Mouse (Mus musculus) frontal cortex, postnatal 10 days (tissue): ENCODE measurements around the gene Tspo2.
"Not testable (repeated sequence)": the region's sequence is repeated elsewhere in the genome, so short reads cannot be mapped to it uniquely, and the experiment has no call there.

Experiments used
- DNase-seq, 2 experiments: peaks; one replicate each; pipeline ENCODE4 v3.0.0; 2022; ENCODE audit warnings: low spot score in 2 of 2, mixed read lengths in 1 of 2

Gene Tspo2

DNA sequence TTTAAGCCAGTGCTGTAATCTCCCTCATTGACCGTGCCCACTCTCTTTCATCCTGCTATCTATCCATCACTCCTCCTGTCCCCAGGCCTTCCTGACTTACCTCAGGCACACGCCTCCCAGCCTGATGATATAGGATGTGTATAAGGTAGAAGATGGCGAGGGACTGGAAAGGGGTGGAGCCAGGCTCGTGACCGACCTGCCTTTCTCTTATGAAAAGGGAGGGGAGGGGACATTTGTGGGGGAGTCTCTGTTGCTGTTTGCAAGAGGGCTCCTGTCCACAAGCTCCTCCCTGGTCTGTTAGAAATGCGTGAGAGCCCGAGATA lies at the start of gene Tspo2:
Gene Tspo2, minus strand, starts transcription at position 170 of the 323 bp plus-strand sequence.
- DNase-seq, result no peak

DNA sequence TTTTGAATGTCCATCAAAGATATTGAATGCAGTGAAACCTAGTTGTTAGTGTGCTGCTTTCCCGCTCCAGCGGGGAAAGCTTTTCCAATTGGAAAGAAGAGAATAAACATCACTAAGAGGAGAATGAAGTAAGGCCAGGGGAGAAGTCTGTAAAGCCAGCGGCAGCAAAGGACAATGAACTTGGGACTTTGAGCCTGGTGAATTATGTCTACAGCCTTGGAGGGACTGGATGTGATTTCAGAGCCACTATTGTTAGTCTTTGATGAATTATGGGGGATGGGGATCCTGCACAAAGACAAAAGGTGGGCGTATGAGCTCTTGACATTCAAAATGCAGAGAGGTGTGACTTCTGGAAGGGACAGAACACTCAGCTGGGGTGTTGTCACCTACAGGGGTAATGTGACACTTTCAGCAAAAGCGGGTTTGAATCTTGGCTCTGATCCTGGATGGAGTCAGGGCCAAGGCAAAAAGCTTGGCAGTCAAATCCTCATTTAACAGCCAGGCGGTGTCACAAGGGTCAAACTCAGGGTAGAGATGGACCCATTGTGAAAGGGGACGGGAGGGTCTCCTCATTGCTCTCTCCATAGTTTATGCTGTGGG lies 49.6 kb upstream of the Tspo2 start:
- no peak for DNase-seq

DNA sequence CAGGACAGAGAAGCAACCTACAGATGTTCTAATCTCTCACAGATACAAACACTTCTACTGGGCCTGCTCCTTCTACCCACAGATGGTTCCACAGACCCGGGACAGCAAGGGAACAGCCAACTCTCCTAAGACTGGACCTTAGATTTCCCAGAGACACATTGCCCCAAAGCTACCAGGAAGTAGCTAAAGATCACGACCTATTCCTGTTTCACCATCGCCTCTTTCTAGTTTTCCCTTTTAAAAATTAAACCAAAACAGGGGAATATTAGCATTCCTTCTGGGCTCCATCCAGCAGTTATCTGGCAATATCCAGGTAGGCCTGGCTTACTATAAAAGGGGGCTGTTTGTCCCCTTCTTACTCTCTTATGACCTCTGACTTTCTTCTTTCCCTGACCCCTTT lies 46.7 kb upstream of the Tspo2 start:
- no peak for DNase-seq

DNA sequence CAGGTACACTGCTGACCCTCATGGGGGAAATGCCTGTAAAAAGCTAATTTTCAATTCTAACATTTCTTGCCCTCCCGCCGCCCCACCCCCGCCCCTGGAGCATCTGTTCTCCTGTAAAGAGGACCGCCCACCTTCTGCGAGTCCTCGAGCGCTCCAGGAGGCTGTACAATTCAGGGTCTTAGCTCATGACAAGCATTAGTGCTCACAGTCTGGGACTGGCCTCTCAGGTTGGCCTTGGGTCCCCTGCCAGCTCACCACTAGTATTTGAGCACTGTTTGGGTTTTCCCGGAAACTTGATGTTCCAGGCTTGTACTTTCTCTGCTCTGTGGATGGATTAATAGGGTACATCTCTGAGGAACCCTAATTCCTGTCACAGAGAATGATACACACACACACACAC lies 42.7 kb upstream of the Tspo2 start:
- DNase-seq, result no peak

- no peak for DNase-seq
Observed at GRCm38 (mm10) chr17:48493582-48493981, 42.3 kb upstream of the Tspo2 start.

- no peak for DNase-seq
Observed at GRCm38 (mm10) chr17:48492621-48493020, 41.3 kb upstream of the Tspo2 start.

- DNase-seq, result no peak
Observed at GRCm38 (mm10) chr17:48489466-48489865, 38.1 kb upstream of the Tspo2 start.

- no peak for DNase-seq
Observed at GRCm38 (mm10) chr17:48484191-48484590, 32.9 kb upstream of the Tspo2 start.

DNA sequence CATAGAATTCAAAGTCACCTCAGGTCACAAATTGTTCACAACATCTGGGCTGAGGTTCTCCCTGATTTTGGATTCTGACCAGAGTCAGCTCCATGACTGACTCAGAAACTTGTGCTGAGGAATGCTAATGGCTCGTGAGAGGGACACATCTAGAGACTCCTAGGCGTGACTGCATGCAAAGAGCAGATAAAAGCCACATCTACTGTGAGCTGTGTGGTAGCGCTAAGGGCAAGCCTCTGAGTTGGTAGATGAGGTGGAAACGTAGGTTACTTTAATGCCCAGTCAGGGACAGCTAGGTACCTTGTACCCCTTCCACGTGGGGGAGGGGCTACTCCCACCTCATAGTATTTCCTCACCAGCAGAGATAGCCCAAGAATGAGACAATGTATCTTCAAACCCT lies 32.4 kb upstream of the Tspo2 start:
- DNase-seq, result no peak

- no peak for DNase-seq
Observed at GRCm38 (mm10) chr17:48479952-48480351, 28.6 kb upstream of the Tspo2 start.

GRCm38 (mm10) chr17:48475444-48475843 lies 24.1 kb upstream of the Tspo2 start:
- DNase-seq, result no peak

GRCm38 (mm10) chr17:48474282-48474681 lies 23.0 kb upstream of the Tspo2 start:
- DNase-seq, result not testable (repeated sequence)

- peak; percentile 62 to 82 for DNase-seq
Observed at GRCm38 (mm10) chr17:48467395-48468231, 16.3 kb upstream of the Tspo2 start.

DNA sequence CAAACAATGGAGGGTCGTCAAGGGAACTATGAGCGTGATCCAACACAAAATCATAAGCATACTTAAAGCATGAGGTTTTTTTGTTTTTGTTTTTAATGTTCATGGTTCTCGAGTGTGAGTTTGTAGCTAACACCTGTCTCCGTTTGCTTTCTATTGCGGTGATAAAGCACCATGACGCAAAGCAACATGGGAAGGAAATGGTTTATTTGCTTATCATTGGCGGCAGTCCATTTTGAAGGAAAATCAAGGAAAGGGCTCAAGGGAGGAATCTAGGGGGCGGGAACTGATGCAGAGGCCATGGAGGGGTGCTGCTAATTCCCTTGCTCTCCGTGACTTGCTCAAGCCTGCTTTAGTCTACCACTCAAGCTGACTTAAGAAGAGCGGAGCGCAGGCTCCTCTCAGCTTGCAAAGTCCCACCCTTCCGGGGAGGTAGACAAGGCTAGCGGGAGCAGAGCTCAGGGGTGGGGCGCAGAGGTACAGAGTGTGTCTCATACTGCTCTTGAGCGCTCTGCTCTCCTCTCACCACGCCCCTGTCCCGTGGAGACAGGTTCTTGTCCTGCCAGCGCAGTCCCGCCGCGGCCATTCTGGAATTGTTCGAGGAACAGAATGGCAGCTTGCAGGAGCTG lies 15.6 kb upstream of the Tspo2 start:
- DNase-seq, result no peak

DNA sequence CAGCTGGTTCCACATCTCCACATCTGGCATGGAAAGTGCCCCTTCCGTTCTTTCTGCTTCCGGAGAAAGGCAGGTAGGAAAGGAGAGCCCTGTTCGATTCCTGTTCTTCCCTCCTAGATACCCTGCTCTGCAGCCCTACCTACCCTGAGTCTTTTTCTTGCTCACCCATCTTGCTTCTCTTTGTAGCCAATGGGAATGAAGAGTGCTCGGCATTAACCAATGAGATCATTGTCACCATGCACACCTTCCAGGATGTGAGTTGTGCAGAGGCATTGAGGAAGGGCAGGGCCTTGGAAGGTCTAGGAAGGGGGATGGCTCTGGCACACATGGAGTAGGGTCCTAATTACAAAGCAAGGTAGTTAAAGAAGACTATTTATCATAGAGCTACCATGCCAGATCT lies 12.1 kb upstream of the Tspo2 start:
- DNase-seq, result no peak

DNA sequence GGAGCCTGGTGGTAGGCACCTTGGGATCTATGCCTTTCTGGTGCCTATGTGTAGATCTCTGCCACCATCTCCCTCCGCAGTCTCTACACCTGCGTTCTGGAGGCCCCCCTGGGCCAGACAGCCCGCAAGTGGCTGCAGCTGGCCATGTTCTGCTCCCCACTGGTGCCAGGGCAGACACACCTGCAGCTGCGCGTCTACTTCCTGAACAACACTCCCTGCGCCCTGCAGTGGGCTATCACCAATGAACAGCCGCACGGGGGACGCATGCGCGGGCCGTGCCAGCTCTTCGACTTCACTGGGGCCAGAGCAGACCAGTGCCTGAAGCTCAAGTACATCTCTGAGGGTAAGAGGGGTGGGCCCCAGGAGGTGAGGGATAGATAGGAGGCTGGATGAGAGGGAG lies 10.8 kb upstream of the Tspo2 start:
- DNase-seq, result no peak

- no peak for DNase-seq
Observed at GRCm38 (mm10) chr17:48457971-48458653, 6.8 kb upstream of the Tspo2 start.

GRCm38 (mm10) chr17:48455955-48456354 lies 4.6 kb upstream of the Tspo2 start:
- no peak for DNase-seq

- DNase-seq, result no peak
Observed at GRCm38 (mm10) chr17:48454688-48455087, 3.4 kb upstream of the Tspo2 start, which contains the start of gene Unc5cl. Gene Unc5cl, plus strand, starts transcription at chr17:48454901.

DNA sequence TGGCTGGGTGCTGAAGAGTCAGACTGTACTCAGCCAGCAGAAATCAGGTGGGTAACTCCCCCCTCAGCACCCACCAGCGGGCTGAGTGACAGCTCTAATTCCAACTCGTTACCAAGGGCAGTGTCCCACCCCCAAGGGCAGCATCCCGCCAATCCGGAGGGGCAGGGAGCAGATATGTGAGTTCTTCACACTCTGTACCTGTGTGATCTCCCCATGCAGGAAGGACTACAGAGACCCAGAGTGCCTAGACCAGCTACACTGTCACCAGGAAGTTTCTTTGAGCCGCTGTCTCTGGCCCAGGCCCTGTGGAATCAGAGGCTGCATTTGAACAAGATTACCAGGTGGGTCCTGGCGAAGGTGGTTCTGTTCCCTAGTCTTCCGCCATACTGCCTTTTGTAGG lies 2.9 kb upstream of the Tspo2 start:
- DNase-seq, result no peak

GRCm38 (mm10) chr17:48453489-48453888 lies 2.2 kb upstream of the Tspo2 start:
- no peak for DNase-seq

GRCm38 (mm10) chr17:48451753-48452444 lies 577 bp upstream of the Tspo2 start:
- DNase-seq, result no peak
